Mouse (Mus musculus): ENCODE measurements at regions not wholly inside any gene's neighbourhood (a gene's known extent, or its start where the extent isn't known, plus 50 kb on each side); places are given as distances from the start of the nearest gene placed in this dataset.

DNA sequence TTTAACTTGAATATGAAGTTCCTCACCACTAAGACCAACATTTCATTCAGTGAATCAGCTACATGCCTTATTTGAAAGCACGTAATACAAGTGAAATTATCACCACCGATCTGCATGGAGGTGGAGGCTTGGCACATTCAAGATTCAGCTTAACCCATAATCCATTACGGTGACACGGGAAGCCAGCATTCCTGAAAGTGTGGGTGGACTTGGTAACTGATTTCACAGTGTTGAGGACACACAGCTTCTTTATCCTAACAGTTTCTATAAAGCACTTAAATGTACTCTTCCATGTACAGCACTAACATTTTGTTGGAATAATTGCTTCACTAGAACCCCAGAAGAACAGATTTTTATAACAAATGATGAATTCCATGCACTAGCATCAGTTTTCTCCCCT is 72.8 kb upstream of the B430218F22Rik start:
- H3K9ac ChIP-seq (ENCODE audit: insufficient read depth, low read depth), result no peak overlapping the region
- H3K36me3 ChIP-seq (replicated peaks in 1 of 2; ENCODE audit: control insufficient read depth in 1 of 2, insufficient read depth in 1 of 2, low read length in 1 of 2), result no peaks in the 10 kb centered on the region
- H3K27me3 ChIP-seq (replicated peaks), result no peaks in the 10 kb centered on the region
- no peak overlapping the region for H3K4me2 ChIP-seq (ENCODE audit: insufficient read depth, low read depth, poor library complexity, severe bottlenecking)
- no peak overlapping the region for H3K27ac ChIP-seq (ENCODE audit: insufficient read depth, low read depth)
- no peaks in the 10 kb centered on the region for H3K4me1 ChIP-seq (ENCODE audit: control insufficient read depth in 1 of 2, insufficient read depth in 2 of 2)
- in situ Hi-C loops (cut with MboI; ENCODE audit: low pct_ligation_motif_present, low pct_unique_long_range_greater_than_20kb, low sequenced_read_pairs), result no loop called here
- H3K79me2 ChIP-seq (replicated peaks; ENCODE audit: control insufficient read depth, extremely low read depth, insufficient read depth, poor library complexity, severe bottlenecking), result no peaks in the 10 kb centered on the region
- dilution Hi-C loops (cut with MboI; ENCODE audit: extremely low pct_ligation_motif_present, extremely low pct_unique_long_range_greater_than_20kb, low sequenced_read_pairs), result no loop called here
- H3K9me3 ChIP-seq (replicated peaks; ENCODE audit: low read length), result no peaks in the 10 kb centered on the region
- H3K4me3 ChIP-seq (replicated peaks in 1 of 3; ENCODE audit: low read depth in 2 of 3, low read length in 2 of 3, poor library complexity in 1 of 3), result no peak overlapping the region
- DNase-seq (ENCODE audit: extremely low read depth), result no peak
- TF ChIP-seq RCOR1 (conservative IDR thresholded peaks at IDR 0.05; ENCODE audit: low read depth, low read length), result no peak
- no peak for TF ChIP-seq PAX5 (IDR thresholded peaks at IDR 0.05; ENCODE audit: low read length)
- TF ChIP-seq KAT2A (IDR thresholded peaks at IDR 0.05; ENCODE audit: insufficient replicate concordance, low read length), result no peak
- no peak for TF ChIP-seq EP300 (IDR thresholded peaks at IDR 0.05; ENCODE audit: low read length)
- TF ChIP-seq MAZ (IDR thresholded peaks at IDR 0.05; ENCODE audit: low read depth, low read length), result no peak
- TF ChIP-seq NELFE (IDR thresholded peaks at IDR 0.05; ENCODE audit: low read depth, low read length), result no peak
- no peak for TF ChIP-seq CHD1 (IDR thresholded peaks at IDR 0.05; ENCODE audit: low read depth, low read length)
- TF ChIP-seq JUND (conservative IDR thresholded peaks at IDR 0.05; ENCODE audit: low read depth, low read length), result no peak
